In the genomic region with DNA sequence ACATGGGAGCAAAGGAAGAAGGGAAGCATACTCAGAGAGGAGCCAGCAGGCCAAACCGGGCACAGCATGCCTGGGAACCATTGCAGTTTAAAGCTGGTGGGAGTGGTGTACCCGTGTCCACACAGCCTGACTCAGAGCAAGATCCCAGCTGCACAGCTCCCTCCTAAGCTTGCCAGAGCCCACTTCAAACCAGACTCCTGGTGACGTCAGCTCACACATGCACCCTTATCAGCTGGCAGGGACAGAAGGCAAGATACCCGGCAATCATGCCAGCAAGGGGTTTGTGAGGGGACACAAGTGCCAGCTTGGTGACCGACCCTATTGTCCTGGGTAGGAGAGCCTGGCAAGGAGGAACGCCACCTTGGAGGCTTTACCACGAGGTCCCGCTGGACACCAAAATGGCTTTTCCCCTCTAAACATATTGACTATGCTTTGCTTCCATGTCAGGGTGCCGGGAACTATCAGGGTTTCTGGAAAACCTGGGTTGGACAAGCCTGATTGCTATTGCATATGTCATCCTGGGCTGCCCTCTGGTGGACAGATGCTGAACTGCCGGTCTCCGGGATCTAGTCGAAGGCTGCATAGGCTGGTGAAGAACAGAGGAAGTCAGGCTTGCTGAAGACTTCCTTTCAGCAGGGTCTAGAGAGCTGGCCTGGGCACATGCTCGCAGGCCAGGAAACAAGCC, we compare ENCODE assay signal across 7 mouse cellular contexts. TPM values are rescaled to one million over a fixed set of nuclear protein-coding genes. Genes with fewer than 3 reads are reported as not detected.
DNase-seq lines count a peak whose midpoint lies in the region; ATAC-seq and TF ChIP-seq lines count a peak whose summit lies in the region.

No protein-coding gene starts in this region.

- peaks cover 31% of the 10 kb centered on the region for H3K4me1 ChIP-seq in embryonic facial prominence, embryonic 12.5 days
- no peaks in the 10 kb centered on the region; the same call in 1 of the 2 replicates for H3K4me1 ChIP-seq in heart, adult 2 months (ENCODE audit: control insufficient read depth, insufficient read depth, low read length)
- H3K4me1 ChIP-seq in kidney, adult 2 months (ENCODE audit: control insufficient read depth, insufficient read depth, low read length) = no peaks in the 10 kb centered on the region
- H3K4me1 ChIP-seq in limb, embryonic 11.5 days (ENCODE audit: control insufficient read depth, insufficient read depth, low read length) = peaks cover 20% of the 10 kb centered on the region
- H3K4me1 ChIP-seq in midbrain, embryonic 16.5 days (ENCODE audit: control insufficient read depth, insufficient read depth, low read length) = peaks cover 36% of the 10 kb centered on the region
- no peaks in the 10 kb centered on the region for H3K4me1 ChIP-seq in spleen, adult 2 months (ENCODE audit: control insufficient read depth, insufficient read depth, insufficient read length)

- no peak for ATAC-seq in embryonic facial prominence, embryonic 12.5 days (ENCODE audit: insufficient number of reproducible peaks, insufficient read depth, low FRiP score, low TSS enrichment)
- ATAC-seq in limb, embryonic 11.5 days (ENCODE audit: insufficient number of reproducible peaks, low FRiP score, low TSS enrichment, low read depth) = no peak; the same call in 1 of the 2 replicates
- peak; percentile 62 for ATAC-seq in midbrain, embryonic 16.5 days

- H3K79me2 ChIP-seq in heart, adult 2 months (replicated peaks; ENCODE audit: control insufficient read depth, insufficient read depth, low read length) = no peaks in the 10 kb centered on the region

- H3K27me3 ChIP-seq in embryonic facial prominence, embryonic 12.5 days = peaks cover 26% of the 10 kb centered on the region
- H3K27me3 ChIP-seq in heart, adult 2 months (ENCODE audit: control insufficient read depth, insufficient read depth, low read length) = no peaks in the 10 kb centered on the region
- H3K27me3 ChIP-seq in kidney, adult 2 months (replicated peaks; ENCODE audit: control insufficient read depth, insufficient read depth, low read length) = no peaks in the 10 kb centered on the region
- peaks cover 17% of the 10 kb centered on the region for H3K27me3 ChIP-seq in limb, embryonic 11.5 days (ENCODE audit: control insufficient read depth, insufficient read depth, low read length)
- H3K27me3 ChIP-seq in midbrain, embryonic 16.5 days (ENCODE audit: control insufficient read depth, insufficient read depth, low read depth, low read length) = no peaks in the 10 kb centered on the region
- peaks cover 6% of the 10 kb centered on the region for H3K27me3 ChIP-seq in spleen, adult 2 months (ENCODE audit: control insufficient read depth, insufficient read depth, low read length)

- intact Hi-C loops in heart, adult 2 months (cut with DNase I) = loop anchor here (1.0 to 5.0 kb wide), 2 partner anchors 68 to 174 kb away; no protein-coding TSS in a partner anchor

- peak overlapping the region; percentile 35 for H3K4me2 ChIP-seq in embryonic facial prominence, embryonic 12.5 days (replicated peaks)
- peak overlapping the region; percentile 30; the same call in 1 of the 2 replicates for H3K4me2 ChIP-seq in limb, embryonic 11.5 days (ENCODE audit: low read depth, severe bottlenecking)
- peak overlapping the region; percentile 47 for H3K4me2 ChIP-seq in midbrain, embryonic 16.5 days (ENCODE audit: low read length)

- H3K9me3 ChIP-seq in embryonic facial prominence, embryonic 12.5 days = no peaks in the 10 kb centered on the region
- H3K9me3 ChIP-seq in limb, embryonic 11.5 days (ENCODE audit: control insufficient read depth, low read length) = peaks cover 4% of the 10 kb centered on the region; the same call in 1 of the 2 replicates
- H3K9me3 ChIP-seq in midbrain, embryonic 16.5 days (replicated peaks; ENCODE audit: control insufficient read depth, low read length, poor library complexity, severe bottlenecking) = peaks cover 4% of the 10 kb centered on the region; the same call in 1 of the 2 replicates

- TF ChIP-seq POLR2A in heart, adult 2 months (IDR thresholded peaks at IDR 0.05; ENCODE audit: insufficient read depth, low read depth, low read length) = no peak
- TF ChIP-seq POLR2A in kidney, adult 2 months (IDR thresholded peaks at IDR 0.05; ENCODE audit: low read depth, low read length) = no peak
- TF ChIP-seq POLR2A in spleen, adult 2 months (IDR thresholded peaks at IDR 0.05; ENCODE audit: low read depth, low read length) = no peak

- H3K27ac ChIP-seq in embryonic facial prominence, embryonic 12.5 days = 0 out of 2 replicates have a peak overlapping the region, but pooled peaks have one; percentile 42
- peak overlapping the region; percentile 68 for H3K27ac ChIP-seq in heart, adult 2 months
- no peak overlapping the region for H3K27ac ChIP-seq in kidney, adult 2 months (ENCODE audit: insufficient read depth, low read depth, low read length)
- H3K27ac ChIP-seq in limb, embryonic 11.5 days (replicated peaks; ENCODE audit: low read depth, low read length) = no peak overlapping the region
- H3K27ac ChIP-seq in midbrain, embryonic 16.5 days (ENCODE audit: low read length) = peak overlapping the region; percentile 90
- no peak overlapping the region for H3K27ac ChIP-seq in spleen, adult 2 months (ENCODE audit: insufficient read depth, low read length)

- TF ChIP-seq EP300 in heart, adult 2 months (IDR thresholded peaks at IDR 0.05; ENCODE audit: insufficient read depth, low read depth, low read length) = 0 out of 2 replicates have a peak, but pooled peaks have one; percentile 38

- no peak overlapping the region for H3K9ac ChIP-seq in embryonic facial prominence, embryonic 12.5 days
- peak overlapping the region; percentile 17; the same call in 1 of the 2 replicates for H3K9ac ChIP-seq in heart, adult 2 months (ENCODE audit: low read depth, low read length)
- no peak overlapping the region for H3K9ac ChIP-seq in limb, embryonic 11.5 days (ENCODE audit: low read length)
- H3K9ac ChIP-seq in midbrain, embryonic 16.5 days (ENCODE audit: low read depth, low read length) = peak overlapping the region; percentile 42

- H3K36me3 ChIP-seq in embryonic facial prominence, embryonic 12.5 days = no peaks in the 10 kb centered on the region
- H3K36me3 ChIP-seq in heart, adult 2 months (ENCODE audit: control insufficient read depth, insufficient read depth, low read length) = no peaks in the 10 kb centered on the region
- H3K36me3 ChIP-seq in kidney, adult 2 months (ENCODE audit: control insufficient read depth, insufficient read depth, low read length) = no peaks in the 10 kb centered on the region
- no peaks in the 10 kb centered on the region for H3K36me3 ChIP-seq in limb, embryonic 11.5 days (ENCODE audit: control insufficient read depth, insufficient read depth, low read length)
- peaks cover 8% of the 10 kb centered on the region; the same call in 1 of the 2 replicates for H3K36me3 ChIP-seq in midbrain, embryonic 16.5 days (ENCODE audit: control insufficient read depth, insufficient read depth, low read length)
- H3K36me3 ChIP-seq in spleen, adult 2 months (ENCODE audit: control insufficient read depth, insufficient read depth, low read length) = no peaks in the 10 kb centered on the region

- DNase-seq in adrenal gland, postnatal 25 days = peak; percentile 96
- peak; percentile 87 to 96 for DNase-seq in heart, adult 2 months
- DNase-seq in kidney, adult 2 months = peak; percentile 91
- peak; percentile 99 for DNase-seq in limb, embryonic 11.5 days (ENCODE audit: low spot score)
- DNase-seq in spleen, adult 2 months (ENCODE audit: low read depth in 1 of 2, low spot score in 2 of 2) = peak; percentile 19 to 76

- 10% methylated on average over 13 of the region's 13 CpGs for WGBS in embryonic facial prominence, embryonic 12.5 days
- 1% methylated on average over 13 of the region's 13 CpGs for WGBS in heart, adult 2 months
- 7% methylated on average over 13 of the region's 13 CpGs for WGBS in kidney, adult 2 months
- 12% methylated on average over 13 of the region's 13 CpGs for WGBS in limb, embryonic 11.5 days
- under 1% methylated on average over 13 of the region's 13 CpGs for WGBS in midbrain, embryonic 16.5 days
- 13% methylated on average over 13 of the region's 13 CpGs for WGBS in spleen, adult 2 months

- no peak; the same call in 1 of the 2 replicates for TF ChIP-seq CTCF in heart, adult 2 months (IDR thresholded peaks at IDR 0.05)
- peak; percentile 89 for TF ChIP-seq CTCF in kidney, adult 2 months (conservative IDR thresholded peaks at IDR 0.05; ENCODE audit: insufficient read depth, insufficient read length, low read depth, low read length)
- TF ChIP-seq CTCF in spleen, adult 2 months (IDR thresholded peaks at IDR 0.05; ENCODE audit: extremely low read depth, insufficient read depth, insufficient read length, insufficient replicate concordance) = peak; percentile 78; the same call in 1 of the 2 replicates

- H3K4me3 ChIP-seq in embryonic facial prominence, embryonic 12.5 days = no peak overlapping the region
- peak overlapping the region; percentile 24; the same call in 1 of the 2 replicates for H3K4me3 ChIP-seq in heart, adult 2 months
- H3K4me3 ChIP-seq in kidney, adult 2 months (ENCODE audit: insufficient read depth, low read depth, low read length) = no peak overlapping the region
- H3K4me3 ChIP-seq in limb, embryonic 11.5 days (ENCODE audit: low read depth, low read length) = no peak overlapping the region
- peak overlapping the region; percentile 22 for H3K4me3 ChIP-seq in midbrain, embryonic 16.5 days (ENCODE audit: low read depth, low read length)
- H3K4me3 ChIP-seq in spleen, adult 2 months (ENCODE audit: extremely low read depth, insufficient read depth, insufficient read length) = no peak overlapping the region

RNA-seq across cellular contexts. Expression of gene Gm13090, which starts 52.0 kb away (rescaled TPM):
- total RNA-seq in adrenal gland, postnatal 25 days (2021) = not detected in 2 replicates
- polyA plus RNA-seq in embryonic facial prominence, embryonic 12.5 days (2016; fragmentation: Nextera tagmentation; extraction: Ambion mirVana) = not detected in 2 replicates
- total RNA-seq in heart, adult 2 months (2021) = under 1 TPM in 1 of 2 experiments, not detected in 1; 0.34 TPM
- polyA plus RNA-seq in heart, adult 2 months (2012; rRNA removed) = 0.35 and 0.41 TPM in 2 replicates
- not detected in 2 replicates for polyA plus RNA-seq in kidney, adult 2 months (2012; rRNA removed)
- 0.21 TPM in 1 of 2 replicates, not detected in the other for polyA plus RNA-seq in limb, embryonic 11.5 days (2014; fragmentation: Nextera tagmentation; extraction: Ambion mirVana)
- not detected in 2 replicates for polyA plus RNA-seq in midbrain, embryonic 16.5 days (2015; fragmentation: Nextera tagmentation; extraction: Ambion mirVana)
- not detected in 2 replicates for polyA plus RNA-seq in spleen, adult 2 months (2012; rRNA removed)

Comparison
In these comparisons a context has a peak if more than half of its experiments do, and no peak if none do; other contexts are left out.
1. DNase-seq: peak in every context shown above with its lines; median percentile 99 in limb, embryonic 11.5 days; 96 in adrenal gland, postnatal 25 days; 92 in heart, adult 2 months; 91 in kidney, adult 2 months; 48 in spleen, adult 2 months.
2. H3K27ac ChIP-seq: peak in embryonic facial prominence, embryonic 12.5 days (single experiment), heart, adult 2 months (single experiment) and midbrain, embryonic 16.5 days (single experiment); none in kidney, adult 2 months (single experiment), limb, embryonic 11.5 days (single experiment) and spleen, adult 2 months (single experiment).
3. H3K4me3 ChIP-seq: peak in heart, adult 2 months (single experiment) and midbrain, embryonic 16.5 days (single experiment); none in embryonic facial prominence, embryonic 12.5 days (single experiment), kidney, adult 2 months (single experiment), limb, embryonic 11.5 days (single experiment) and spleen, adult 2 months (single experiment).
4. H3K9ac ChIP-seq: peak in heart, adult 2 months (single experiment) and midbrain, embryonic 16.5 days (single experiment); none in embryonic facial prominence, embryonic 12.5 days (single experiment) and limb, embryonic 11.5 days (single experiment).
5. Peak in every context shown above with its lines, with median percentiles within 50 percentile points of each other: H3K4me2 ChIP-seq.